In genomic region chrX:21715293-21715692, GRCm38 (mm10) we compare ENCODE assay signal across 33 mouse cellular contexts. TPM values are rescaled to one million over a fixed set of nuclear protein-coding genes. Genes with fewer than 3 reads are reported as not detected.
DNase-seq lines count a peak whose midpoint lies in the region; ATAC-seq and TF ChIP-seq lines count a peak whose summit lies in the region.
"Had no signal": no experiment of that assay in that cellular context is flagged by ENCODE, and none has a peak within 500 bp of the region (broad histone marks: within the 10 kb centered on the region; RNA-seq: fewer than 3 reads in every experiment).

No protein-coding gene starts in this region.

- H3K36me3 ChIP-seq in lung, embryonic 14.5 days (ENCODE audit: insufficient read depth) = no peaks in the 10 kb centered on the region
- no peaks in the 10 kb centered on the region for H3K36me3 ChIP-seq in lung, embryonic 16.5 days (ENCODE audit: control insufficient read depth, insufficient read depth, low read length)
- H3K36me3 ChIP-seq: embryonic facial prominence, embryonic 13.5 days; embryonic facial prominence, embryonic 15.5 days; forebrain, embryonic 10.5 days; forebrain, embryonic 12.5 days; G1E had no signal

- no peaks in the 10 kb centered on the region for H3K27me3 ChIP-seq in lung, embryonic 14.5 days (ENCODE audit: insufficient read depth, low read length)
- H3K27me3 ChIP-seq in lung, embryonic 16.5 days (ENCODE audit: control insufficient read depth, insufficient read depth, low read depth, low read length) = no peaks in the 10 kb centered on the region
- H3K27me3 ChIP-seq: CH12.LX; embryonic facial prominence, embryonic 13.5 days; embryonic facial prominence, embryonic 15.5 days; forebrain, embryonic 12.5 days had no signal

- no peak overlapping the region for H3K4me3 ChIP-seq in lung, embryonic 14.5 days (ENCODE audit: low read depth, low read length)
- H3K4me3 ChIP-seq in lung, embryonic 16.5 days (ENCODE audit: low read length) = peak overlapping the region; percentile 31
- H3K4me3 ChIP-seq: embryonic facial prominence, embryonic 13.5 days; embryonic facial prominence, embryonic 15.5 days; erythroblast, embryonic 14.5 days; forebrain, embryonic 10.5 days; forebrain, embryonic 12.5 days had no signal

- H3K4me2 ChIP-seq in lung, embryonic 14.5 days = no peak overlapping the region
- peak overlapping the region; percentile 11; the same call in 1 of the 2 replicates for H3K4me2 ChIP-seq in lung, embryonic 16.5 days (ENCODE audit: low read depth, low read length)
- H3K4me2 ChIP-seq: embryonic facial prominence, embryonic 13.5 days; embryonic facial prominence, embryonic 15.5 days; forebrain, embryonic 12.5 days had no signal

- H3K9me3 ChIP-seq in lung, embryonic 14.5 days (ENCODE audit: low read depth, low read length) = no peaks in the 10 kb centered on the region
- no peaks in the 10 kb centered on the region for H3K9me3 ChIP-seq in lung, embryonic 16.5 days (ENCODE audit: control insufficient read depth, low read length)
- H3K9me3 ChIP-seq: embryonic facial prominence, embryonic 13.5 days; embryonic facial prominence, embryonic 15.5 days; forebrain, embryonic 10.5 days; forebrain, embryonic 12.5 days; G1E had no signal

- peak; percentile 65; the same call in 1 of the 2 replicates for ATAC-seq in lung, embryonic 14.5 days (ENCODE audit: insufficient read depth)
- ATAC-seq in lung, embryonic 16.5 days (ENCODE audit: low read depth) = peak; percentile 82
- ATAC-seq: activated CD4-positive, CD25-positive, alpha-beta regulatory T cell, adult 4 months; CD4-positive, CD25-positive, alpha-beta regulatory T cell, adult 4 months; forebrain, embryonic 14.5 days; Patski had no signal

- 46% methylated on average over 5 of the region's 5 CpGs for WGBS in lung, embryonic 14.5 days
- WGBS in lung, embryonic 16.5 days = 41% methylated on average over 5 of the region's 5 CpGs

- TF ChIP-seq CTCF in lung, embryonic 14.5 days (IDR thresholded peaks at IDR 0.05; ENCODE audit: low read depth) = no peak

- peak; percentile 3 to 22 for DNase-seq in lung, adult 18-20 months
- no peak for DNase-seq in lung, postnatal 36 days
- DNase-seq in lung, embryonic 14.5 days = no peak
- no peak for DNase-seq in lung, postnatal 14 days
- peak; percentile 1 for DNase-seq in lung, postnatal 10 days
- DNase-seq in adrenal gland, postnatal 14 days = no peak
- DNase-seq: adrenal gland, adult 8-10 months; adrenal gland, postnatal 25 days; B cell, adult 2 months; cerebellum, adult 11 months; cerebellum, adult 18-20 months; cerebellum, adult 8-10 months; cerebellum, adult 9-11 months; cerebellum, postnatal 14 days; cerebellum, postnatal 36 days; embryo, embryonic 11 days had no signal

- peak overlapping the region; percentile 36; the same call in 1 of the 2 replicates for H3K27ac ChIP-seq in lung, embryonic 14.5 days (ENCODE audit: low read depth)
- peak overlapping the region; percentile 77 for H3K27ac ChIP-seq in lung, embryonic 16.5 days (ENCODE audit: low read length)
- H3K27ac ChIP-seq: embryonic facial prominence, embryonic 13.5 days; embryonic facial prominence, embryonic 15.5 days; forebrain, embryonic 10.5 days; forebrain, embryonic 12.5 days had no signal

- no peak overlapping the region for H3K9ac ChIP-seq in lung, embryonic 14.5 days
- no peak overlapping the region for H3K9ac ChIP-seq in lung, embryonic 16.5 days (ENCODE audit: low read length)
- H3K9ac ChIP-seq: embryonic facial prominence, embryonic 13.5 days; embryonic facial prominence, embryonic 15.5 days; forebrain, embryonic 12.5 days had no signal

- H3K4me1 ChIP-seq in lung, embryonic 14.5 days (ENCODE audit: insufficient read depth) = no peaks in the 10 kb centered on the region
- no peaks in the 10 kb centered on the region for H3K4me1 ChIP-seq in lung, embryonic 16.5 days (replicated peaks; ENCODE audit: control insufficient read depth, insufficient read depth, low read length)
- H3K4me1 ChIP-seq: embryonic facial prominence, embryonic 13.5 days; embryonic facial prominence, embryonic 15.5 days; forebrain, embryonic 10.5 days; forebrain, embryonic 12.5 days had no signal

RNA-seq across cellular contexts. Expression of gene Slc6a14, which starts 0.6 kb away (rescaled TPM):
- 3.1 and 4.3 TPM in 2 replicates for polyA plus RNA-seq in lung, embryonic 14.5 days (2014; fragmentation: Nextera tagmentation; extraction: Ambion mirVana)
- polyA plus RNA-seq in lung, embryonic 16.5 days (2015; fragmentation: Nextera tagmentation; extraction: Ambion mirVana) = 19.9 and 23.3 TPM in 2 replicates
- 0.30 and 0.34 TPM in 2 replicates for total RNA-seq in adrenal gland, postnatal 14 days (2021)
- total RNA-seq: CH12.LX; common myeloid progenitor, adult 5-6 weeks; G1E had no signal
- polyA plus RNA-seq: activated CD4-positive, CD25-positive, alpha-beta regulatory T cell, adult 4 months; CD4-positive, CD25-positive, alpha-beta regulatory T cell, adult 4 months; erythroblast, embryonic 14.5 days; forebrain, embryonic 14.5 days; G1E; Patski had no signal

RNA-seq across cellular contexts. Expression of gene Gm28269, which starts 29.6 kb away (rescaled TPM):
- polyA plus RNA-seq in lung, embryonic 14.5 days (2014; fragmentation: Nextera tagmentation; extraction: Ambion mirVana) = not detected in 2 replicates
- polyA plus RNA-seq in lung, embryonic 16.5 days (2015; fragmentation: Nextera tagmentation; extraction: Ambion mirVana) = not detected in 2 replicates
- total RNA-seq in adrenal gland, postnatal 14 days (2021) = not detected in 2 replicates
- total RNA-seq: adrenal gland, adult 18-20 months; adrenal gland, adult 8-10 months; adrenal gland, postnatal 25 days; adrenal gland, postnatal 4 days; CH12.LX; common myeloid progenitor, adult 5-6 weeks; G1E had no signal
- polyA plus RNA-seq: activated CD4-positive, CD25-positive, alpha-beta regulatory T cell, adult 4 months; brain, embryonic 14.5 days; CD4-positive, CD25-positive, alpha-beta regulatory T cell, adult 4 months; embryonic facial prominence, embryonic 11.5 days; embryonic facial prominence, embryonic 13.5 days; embryonic facial prominence, embryonic 15.5 days; erythroblast, embryonic 14.5 days; forebrain, embryonic 10.5 days; forebrain, embryonic 12.5 days; forebrain, embryonic 14.5 days; G1E; Patski had no signal

Comparison
In these comparisons a context has a peak if more than half of its experiments do, and no peak if none do; other contexts are left out.
1. DNase-seq: peak in lung, adult 18-20 months (2 of 2) and lung, postnatal 10 days (single experiment); none in lung, postnatal 36 days (single experiment), lung, embryonic 14.5 days (single experiment), lung, postnatal 14 days (single experiment) and adrenal gland, postnatal 14 days (single experiment).